Mouse (Mus musculus) liver, postnatal 0 days (tissue): Measurements from ENCODE around the gene Gm5741. TPM values are rescaled to one million over a fixed set of nuclear protein-coding genes. Genes with fewer than 3 reads are reported as not detected.

Experiments
- ATAC-seq: fragments of 200-750 bp; cut with Nextera tagmentation; 2 replicates; pipeline ENCODE4 v1.8.0; 2017; ENCODE audit warnings: mild to moderate bottlenecking, moderate library complexity
- DNase-seq: peaks from one replicate; pipeline ENCODE4 v3.0.0-alpha.2; 2016
- H3K27ac ChIP-seq: fragments of 300-500 bp; sonication (generic); 2 replicates; pipeline ENCODE4 v1.5.1; 2014; ENCODE audit warnings: antibody characterized with exemption, moderate library complexity, mild to moderate bottlenecking, low read depth
- H3K27me3 ChIP-seq: fragments of 300-500 bp; sonication (generic); 2 replicates; pipeline ENCODE4 v1.6.1; 2014; ENCODE audit warnings: low read length, control low read depth, mixed read lengths; ENCODE audit not compliant: insufficient read depth
- H3K36me3 ChIP-seq: fragments of 300-500 bp; sonication (generic); replicated peaks from 2 replicates; pipeline ENCODE4 v1.6.1; 2014; ENCODE audit warnings: mild to moderate bottlenecking, control low read depth, low read length, moderate library complexity, mixed read lengths; ENCODE audit not compliant: insufficient read depth
- H3K4me1 ChIP-seq: fragments of 300-500 bp; sonication (generic); 2 replicates; pipeline ENCODE4 v1.6.1; 2014; ENCODE audit warnings: antibody characterized with exemption, mild to moderate bottlenecking, control low read depth; ENCODE audit not compliant: insufficient read depth
- H3K4me2 ChIP-seq: fragments of 300-500 bp; sonication (generic); 2 replicates; pipeline ENCODE4 v1.6.1; 2014; ENCODE audit warnings: low read depth, mild to moderate bottlenecking, low read length, moderate library complexity, mixed read lengths
- H3K4me3 ChIP-seq: fragments of 300-500 bp; sonication (generic); 2 replicates; pipeline ENCODE4 v1.5.1; 2014; ENCODE audit warnings: low read depth, low read length
- H3K9ac ChIP-seq: fragments of 300-500 bp; sonication (generic); replicated peaks from 2 replicates; pipeline ENCODE4 v1.6.1; 2014; ENCODE audit warnings: mild to moderate bottlenecking, moderate library complexity
- H3K9me3 ChIP-seq: fragments of 300-500 bp; sonication (generic); 2 replicates; pipeline ENCODE4 v1.6.1; 2016; ENCODE audit warnings: mild to moderate bottlenecking, control low read depth, low read length, mixed read lengths
- CTCF ChIP-seq: sonication (generic); IDR thresholded peaks from 2 replicates; pipeline ENCODE4 v1.5.1; 2016; ENCODE audit warnings: antibody characterized with exemption, low read depth
- EP300 ChIP-seq: IDR thresholded peaks from 2 replicates; pipeline ENCODE4 v1.6.1; 2016; ENCODE audit warnings: antibody characterized with exemption, low read depth, mild to moderate bottlenecking
- WGBS: fragments of 180-500 bp; shearing (Covaris S2); extraction: QIAGEN DNeasy Blood & Tissue Kit; methylation state at CpG from one replicate; pipeline ENCODE4 v1.1.7; 2014; ENCODE audit not compliant: insufficient replicate concordance; 5-methylcytosine and 5-hydroxymethylcytosine counted together
- polyA plus RNA-seq: library from polyadenylated mRNA; unstranded; fragments of >200 nt; fragmentation: Nextera tagmentation; extraction: Ambion mirVana; gene quantifications from 2 replicates; pipeline ENCODE4 v1.2.1, GENCODE M21; 2015

Gm5741 gene
- polyA plus RNA-seq, 1 experiment from 2014 or later: not detected

DNA sequence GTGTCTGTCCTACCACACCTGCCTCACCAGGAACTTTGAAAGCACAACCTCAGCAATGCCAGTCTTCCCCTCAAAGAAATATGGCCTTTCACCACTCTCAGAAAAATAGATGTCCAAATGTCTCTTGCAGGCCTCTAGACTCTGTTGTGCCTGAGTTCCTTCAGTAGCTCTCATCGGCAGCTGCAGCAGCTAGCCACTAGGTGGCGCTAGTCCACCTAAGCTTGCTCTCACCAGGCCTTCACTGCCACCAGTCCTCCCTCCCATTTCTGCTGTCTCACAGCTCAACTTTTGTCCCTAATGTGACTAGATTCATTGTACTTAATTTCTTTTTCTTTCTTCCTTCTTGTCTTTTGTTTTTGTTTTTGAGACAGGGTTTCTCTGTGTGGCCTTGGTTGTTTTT lies 9.2 kb upstream of the Gm5741 start:
- DNase-seq (peak; percentile 85), ATAC-seq (peak; percentile 58)
- H3K4me2 ChIP-seq: no peak overlapping the region
- peaks cover 20% of the 10 kb centered on the region for H3K4me1 ChIP-seq
- no peaks in the 10 kb centered on the region for H3K27me3 ChIP-seq
- 0 out of 2 replicates have a peak overlapping the region, but pooled peaks have one; percentile 18 for H3K27ac ChIP-seq
- H3K4me3 ChIP-seq: no peak overlapping the region
- no peaks in the 10 kb centered on the region for H3K9me3 ChIP-seq
- H3K36me3 ChIP-seq: peaks cover 35% of the 10 kb centered on the region
- WGBS: 0% methylated on average over 2 of the region's 2 CpGs
- TF ChIP-seq EP300 (no peak), CTCF (peak; percentile 99)
- no peak overlapping the region for H3K9ac ChIP-seq

DNA sequence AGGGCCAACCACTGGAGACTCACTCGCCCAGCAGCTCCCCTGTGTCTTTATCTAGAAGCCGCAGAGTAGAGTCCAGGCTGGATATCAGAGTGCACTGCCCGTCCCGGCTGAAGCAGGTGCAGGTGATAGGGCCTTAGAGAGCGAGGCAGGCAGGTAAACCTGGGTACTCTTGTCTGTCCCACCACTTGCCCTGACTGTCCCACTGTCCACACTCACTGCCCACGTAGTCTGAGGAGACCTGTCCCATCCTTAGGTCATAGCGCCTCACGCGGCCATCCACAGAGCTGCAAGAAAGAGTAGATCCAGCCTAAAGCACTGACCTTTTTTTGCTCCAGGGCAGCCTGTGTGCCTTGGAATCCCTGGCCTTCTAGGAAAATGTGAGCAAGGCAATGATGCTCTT lies 8.2 kb upstream of the Gm5741 start:
- Histone ChIP-seq H3K9ac (no peak overlapping the region), H3K36me3 (peaks cover 35% of the 10 kb centered on the region), H3K27me3 (no peaks in the 10 kb centered on the region), H3K4me1 (peaks cover 15% of the 10 kb centered on the region), H3K4me3 (no peak overlapping the region), H3K9me3 (no peaks in the 10 kb centered on the region), H3K4me2 (peak overlapping the region; percentile 26; the same call in 1 of the 2 replicates), H3K27ac (no peak overlapping the region)
- DNase-seq (peak; percentile 58), ATAC-seq (no peak)
- WGBS: 68% methylated on average over 9 of the region's 9 CpGs
- TF ChIP-seq EP300 (0 out of 2 replicates have a peak, but pooled peaks have one; percentile 24), CTCF (peak; percentile 67)

DNA sequence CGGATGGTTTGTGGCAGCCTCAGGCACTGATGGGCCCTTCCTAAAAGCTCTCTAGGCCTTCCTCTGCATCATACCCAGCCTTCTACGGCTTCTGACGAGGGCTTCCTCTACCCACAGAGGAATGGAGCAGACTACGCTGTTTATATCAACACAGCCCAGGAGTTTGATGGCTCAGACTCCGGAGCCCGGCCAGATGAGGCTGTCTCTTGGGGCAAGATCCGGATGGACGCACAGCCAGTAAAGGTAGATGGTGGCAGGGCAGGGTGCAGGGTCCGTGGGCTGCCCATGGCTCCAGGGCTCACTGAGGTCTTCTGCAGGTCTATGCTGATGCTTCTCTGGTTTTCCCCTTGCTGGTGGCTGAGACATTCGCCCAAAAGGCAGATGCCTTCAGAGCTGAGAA lies 6.8 kb upstream of the Gm5741 start:
- peaks cover 18% of the 10 kb centered on the region for H3K4me1 ChIP-seq
- 86% methylated on average over 10 of the region's 10 CpGs for whole genome bisulfite sequencing
- no peaks in the 10 kb centered on the region for H3K27me3 ChIP-seq
- H3K36me3 ChIP-seq: peaks cover 35% of the 10 kb centered on the region
- DNase-seq (no peak), ATAC-seq (no peak)
- H3K9me3 ChIP-seq: no peaks in the 10 kb centered on the region
- no peak for TF ChIP-seq EP300
- TF ChIP-seq CTCF: no peak
- H3K4me2 ChIP-seq: no peak overlapping the region
- H3K4me3 ChIP-seq: no peak overlapping the region
- H3K9ac ChIP-seq: no peak overlapping the region
- H3K27ac ChIP-seq: no peak overlapping the region

DNA sequence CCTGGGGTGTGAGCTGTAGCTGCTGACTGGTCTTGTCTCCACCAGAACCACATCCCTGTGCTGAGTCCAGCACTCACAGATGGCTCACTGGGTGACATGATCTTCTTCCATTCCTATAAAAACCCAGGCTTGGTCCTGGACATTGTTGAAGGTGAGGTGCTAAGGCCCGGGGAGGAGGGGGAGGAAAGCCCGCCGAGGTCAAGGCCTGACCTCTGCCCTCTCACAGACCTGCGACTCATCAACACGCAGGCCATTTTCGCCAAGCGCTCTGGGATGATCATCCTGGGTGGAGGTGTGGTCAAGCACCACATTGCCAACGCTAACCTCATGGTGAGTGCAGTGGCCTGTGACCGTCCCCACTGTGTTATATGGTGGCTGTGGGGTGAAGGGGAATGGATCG lies 6.4 kb upstream of the Gm5741 start:
- Histone ChIP-seq H3K27ac (no peak overlapping the region), H3K9me3 (no peaks in the 10 kb centered on the region), H3K36me3 (peaks cover 35% of the 10 kb centered on the region), H3K4me1 (peaks cover 16% of the 10 kb centered on the region), H3K4me2 (no peak overlapping the region), H3K9ac (no peak overlapping the region), H3K4me3 (no peak overlapping the region), H3K27me3 (no peaks in the 10 kb centered on the region)
- DNase-seq (no peak), ATAC-seq (no peak)
- 75% methylated on average over 10 of the region's 10 CpGs for WGBS
- no peak for TF ChIP-seq CTCF
- no peak for TF ChIP-seq EP300

DNA sequence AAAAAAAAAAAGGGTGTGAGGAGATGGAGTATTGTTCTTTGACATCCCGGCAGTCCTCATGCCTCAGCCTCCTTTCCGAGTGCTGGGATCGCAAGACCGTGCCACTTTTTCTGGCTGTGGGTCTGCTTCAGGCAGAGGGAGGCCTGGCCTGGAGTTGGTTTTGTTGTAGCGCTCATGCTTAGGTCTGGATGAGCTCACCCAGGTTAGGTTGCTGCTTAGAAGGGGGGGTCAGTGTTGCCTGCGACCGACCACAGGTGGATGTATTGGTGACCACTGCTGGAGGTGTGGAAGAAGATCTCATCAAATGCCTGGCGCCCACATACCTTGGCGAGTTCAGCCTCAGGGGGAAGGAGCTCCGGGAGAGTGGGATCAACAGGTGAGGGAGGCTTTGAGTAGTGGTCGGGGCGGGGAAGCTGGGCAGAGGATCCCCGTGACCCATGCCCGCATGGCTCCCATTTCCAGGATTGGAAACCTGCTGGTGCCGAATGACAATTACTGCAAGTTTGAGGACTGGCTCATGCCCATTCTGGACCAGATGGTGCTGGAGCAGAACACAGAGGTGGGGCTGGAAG lies 5.3 kb upstream of the Gm5741 start:
- DNase-seq (no peak), ATAC-seq (no peak)
- 88% methylated on average over 15 of the region's 15 CpGs for WGBS
- Histone ChIP-seq H3K9me3 (no peaks in the 10 kb centered on the region), H3K27ac (no peak overlapping the region), H3K9ac (no peak overlapping the region), H3K4me1 (peaks cover 16% of the 10 kb centered on the region), H3K4me2 (no peak overlapping the region), H3K4me3 (no peak overlapping the region), H3K36me3 (peaks cover 30% of the 10 kb centered on the region), H3K27me3 (no peaks in the 10 kb centered on the region)
- TF ChIP-seq CTCF: no peak
- TF ChIP-seq EP300: no peak

DNA sequence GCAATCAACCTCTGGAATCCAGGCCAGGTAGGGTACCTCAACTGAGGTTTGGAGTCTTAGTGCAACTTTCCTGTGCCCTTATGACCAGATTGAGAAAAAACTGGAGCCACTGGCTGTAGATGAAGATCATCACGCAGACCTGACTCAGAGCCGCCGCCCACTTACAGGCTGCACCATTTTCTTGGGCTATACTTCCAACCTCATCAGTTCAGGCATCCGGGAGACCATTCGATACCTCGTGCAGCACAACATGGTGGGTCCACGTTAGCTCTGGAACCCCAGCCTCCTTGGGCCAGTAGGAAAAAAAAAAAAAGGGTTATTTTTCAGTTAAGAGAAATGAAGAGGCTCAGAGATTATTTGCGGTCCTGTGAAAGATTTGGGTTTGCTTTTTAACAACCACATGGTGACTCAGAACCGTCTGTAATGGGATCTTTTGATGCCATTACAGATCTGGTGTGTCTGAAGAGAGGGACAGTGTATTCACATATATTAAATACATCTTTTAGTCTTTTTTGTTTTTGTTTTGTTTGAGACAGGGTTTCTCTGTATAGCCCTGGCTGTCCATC lies 4.7 kb upstream of the Gm5741 start:
- peaks cover 16% of the 10 kb centered on the region for H3K4me1 ChIP-seq
- H3K36me3 ChIP-seq: peaks cover 30% of the 10 kb centered on the region
- peak overlapping the region; percentile 98 for H3K27ac ChIP-seq
- peak overlapping the region; percentile 91 for H3K9ac ChIP-seq
- peak overlapping the region; percentile 78 for H3K4me2 ChIP-seq
- no peak for TF ChIP-seq CTCF
- no peak for TF ChIP-seq EP300
- 35% methylated on average over 9 of the region's 9 CpGs for WGBS
- H3K27me3 ChIP-seq: no peaks in the 10 kb centered on the region
- no peaks in the 10 kb centered on the region for H3K9me3 ChIP-seq
- H3K4me3 ChIP-seq: peak overlapping the region; percentile 94
- no peak for ATAC-seq
- no peak for DNase-seq
